Mouse (Mus musculus) cerebellum, adult 11 months (tissue): ENCODE data around the gene Mgat5b.

Source experiments
- DNase-seq: peaks from one replicate; pipeline ENCODE4 v3.0.0; 2022

Mgat5b gene

DNA sequence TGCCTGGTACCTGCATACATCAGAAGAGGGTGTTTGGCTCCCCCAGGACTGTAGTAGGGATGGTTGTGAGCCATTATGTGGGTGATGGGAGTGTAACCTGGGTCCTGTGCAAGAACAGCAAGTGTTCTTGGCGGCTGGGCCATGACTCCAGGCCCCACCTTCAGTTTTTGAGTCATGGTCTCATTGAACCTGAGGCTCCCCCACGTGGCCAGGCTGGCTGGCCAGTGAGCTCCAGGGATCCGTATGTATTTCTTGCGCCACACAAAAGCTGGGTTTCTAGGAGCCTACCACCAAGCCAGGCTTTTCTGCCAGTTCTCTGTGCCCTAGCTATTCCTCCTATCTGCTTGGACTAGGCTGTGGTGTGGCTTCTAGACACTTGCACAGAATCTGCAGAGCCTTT lies 63.9 kb downstream of the Mgat5b start:
- no peak for DNase-seq

DNA sequence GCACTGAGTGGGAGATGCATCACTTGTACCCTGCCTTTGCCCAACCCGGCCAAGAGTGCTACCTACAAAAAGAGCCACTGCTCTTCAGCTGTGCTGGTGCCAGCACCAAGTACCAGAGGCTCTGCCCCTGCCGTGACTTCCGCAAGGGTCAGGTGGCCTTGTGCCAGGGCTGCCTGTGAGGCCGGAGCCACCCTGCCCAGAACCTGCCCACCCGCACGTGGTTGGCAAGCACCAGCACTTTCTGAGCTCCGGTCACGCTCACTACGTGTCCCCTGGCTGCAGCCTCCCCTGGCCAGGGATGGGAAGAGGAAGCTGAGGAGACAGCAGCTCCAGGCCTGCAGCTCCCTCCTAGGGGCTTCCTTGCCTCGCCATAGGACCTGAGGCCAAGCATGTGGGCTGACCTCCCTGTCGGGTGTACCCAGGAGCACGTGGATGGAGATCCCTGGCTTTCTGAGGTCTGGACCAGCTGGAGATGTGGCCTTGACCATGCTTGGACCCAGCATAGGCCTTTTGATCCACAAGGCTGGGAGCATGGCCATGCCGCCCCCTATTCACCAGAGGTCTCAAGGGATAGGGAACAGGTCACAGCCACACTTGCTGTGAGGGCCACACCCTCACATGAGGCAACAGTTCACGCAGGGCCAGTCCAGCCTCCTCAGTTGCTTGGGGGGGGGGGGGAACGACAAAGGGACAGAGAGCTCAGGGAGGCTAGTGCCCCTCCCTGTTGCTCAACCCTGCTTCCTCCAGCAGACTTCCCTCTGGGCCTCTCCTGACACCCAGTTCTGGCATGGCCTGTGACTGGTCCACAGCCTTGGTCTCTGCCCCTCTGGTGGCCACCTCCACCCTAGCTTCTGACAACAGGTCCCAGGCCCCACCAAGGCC lies 67.1 kb downstream of the Mgat5b start:
- no peak for DNase-seq

DNA sequence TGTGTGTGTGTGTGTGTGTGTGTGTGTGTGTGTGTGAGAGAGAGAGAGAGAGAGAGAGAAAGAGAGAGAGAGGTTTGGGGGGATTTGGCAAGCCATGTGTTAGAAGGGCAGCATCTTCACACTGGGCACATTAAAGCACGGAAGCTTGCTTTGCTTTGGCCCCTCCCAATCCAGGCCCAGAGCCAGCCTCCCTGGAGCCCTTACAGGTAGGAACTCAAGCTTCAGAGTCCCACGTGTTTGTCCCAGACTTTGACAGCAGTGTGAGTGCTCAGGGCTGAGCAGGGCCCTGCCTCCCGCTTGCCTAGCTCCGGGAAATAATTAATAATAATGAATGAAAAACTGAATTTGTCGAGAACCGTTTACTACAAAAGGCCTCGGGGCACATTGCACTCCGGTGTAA lies 69.5 kb downstream of the Mgat5b start:
- DNase-seq: no peak

DNA sequence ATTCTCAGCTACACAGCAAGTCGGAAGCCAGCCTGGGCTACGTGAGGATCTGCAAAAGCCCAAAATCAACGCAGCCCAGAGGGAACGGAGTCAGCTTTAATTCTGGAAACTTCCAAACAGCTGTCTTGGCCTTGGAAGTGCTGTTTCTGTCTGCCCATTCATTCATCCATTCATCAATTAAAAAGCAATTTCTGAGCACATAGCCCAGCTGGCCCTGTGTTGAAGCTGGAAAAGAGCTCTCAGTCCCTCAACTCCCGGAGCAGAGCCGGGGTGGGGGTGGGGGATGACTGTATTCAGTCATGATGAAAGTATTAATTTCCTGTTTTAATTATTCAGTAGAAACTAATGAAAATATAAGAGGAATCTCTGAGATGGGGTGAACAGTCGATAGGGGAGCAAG lies 71.6 kb downstream of the Mgat5b start:
- DNase-seq: no peak

DNA sequence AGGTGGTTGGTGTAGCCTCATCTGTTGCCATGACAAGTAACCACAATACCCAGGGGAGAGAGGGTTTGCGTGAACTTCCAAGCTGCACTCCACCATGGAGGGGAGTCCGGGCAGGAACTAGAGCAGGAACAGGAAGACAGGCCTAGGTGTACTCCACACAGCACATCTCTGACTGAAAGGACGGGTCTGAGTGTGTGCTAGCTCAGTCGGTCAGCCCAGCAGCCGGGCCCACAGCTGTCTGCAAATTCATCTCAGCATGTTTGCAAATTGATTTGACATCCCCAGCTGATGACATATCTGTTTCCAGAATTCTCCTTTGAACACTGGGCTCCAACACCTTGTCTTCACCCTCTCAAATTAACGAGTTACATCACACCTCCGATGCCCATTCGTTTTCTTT lies 72.7 kb downstream of the Mgat5b start:
- DNase-seq: no peak

DNA sequence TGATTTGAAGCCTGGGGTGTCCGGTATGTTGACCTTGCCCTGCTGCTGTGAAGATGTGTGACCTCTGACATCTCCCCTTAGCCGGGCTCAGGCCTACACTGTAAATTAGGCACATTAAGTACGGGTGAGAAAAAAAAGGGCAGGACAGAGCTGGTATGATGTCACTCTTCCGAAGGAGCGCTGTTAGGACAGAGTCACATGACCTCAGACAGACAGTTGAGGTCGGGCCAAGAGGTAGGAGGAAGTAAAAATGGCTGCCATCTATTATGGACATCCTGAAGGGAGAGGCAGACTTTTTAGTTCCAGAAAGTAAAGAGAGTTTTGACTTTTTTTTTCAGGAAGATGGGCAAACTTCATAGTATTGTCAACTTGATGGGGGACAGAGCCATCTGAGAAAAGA lies 73.3 kb downstream of the Mgat5b start:
- DNase-seq: no peak

DNA sequence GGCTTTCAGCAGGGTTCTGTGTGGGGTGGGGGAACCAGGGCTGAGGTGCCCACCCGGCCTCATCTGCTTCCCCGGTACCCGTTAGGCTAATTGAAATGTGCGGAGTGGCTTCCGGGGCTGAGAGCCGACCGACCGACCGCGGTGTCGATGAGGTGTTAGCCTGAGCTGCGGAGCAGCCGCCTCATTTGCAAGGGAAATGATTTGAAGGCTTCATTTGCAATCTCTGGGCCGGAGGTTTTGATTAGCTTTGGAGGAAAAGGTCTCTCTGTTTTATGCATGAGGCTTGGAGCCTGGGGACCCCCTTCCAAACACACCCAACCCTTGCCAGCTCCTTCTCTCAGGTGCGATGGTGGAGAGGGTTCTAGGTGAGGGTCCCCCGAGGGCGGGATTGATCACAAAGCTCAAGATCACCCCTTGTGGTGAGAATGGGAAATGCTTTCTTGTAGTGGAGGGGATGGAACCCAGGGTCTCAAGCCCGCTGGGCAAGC lies 75.5 kb downstream of the Mgat5b start:
- peak; percentile 20 for DNase-seq

DNA sequence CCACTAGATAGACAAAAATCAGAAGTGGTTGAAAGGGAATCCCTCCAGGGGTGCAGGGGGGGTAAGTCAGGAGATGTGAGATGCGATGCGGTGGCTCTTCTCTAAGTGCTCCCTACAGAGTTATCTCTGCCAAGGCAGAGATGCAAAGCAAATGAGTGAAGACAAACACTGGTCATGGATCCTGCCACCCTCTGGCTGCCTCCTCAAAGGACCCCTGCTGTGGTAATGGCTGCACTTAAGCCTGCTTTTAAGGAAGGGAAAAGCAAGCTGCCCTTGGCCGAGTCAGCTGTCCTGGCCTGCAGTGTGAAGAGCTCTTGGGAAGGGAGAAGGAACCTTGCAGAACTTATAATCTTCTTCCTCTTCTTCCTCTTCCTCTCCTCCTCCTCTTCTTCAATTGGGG lies 78.3 kb downstream of the Mgat5b start:
- no peak for DNase-seq

DNA sequence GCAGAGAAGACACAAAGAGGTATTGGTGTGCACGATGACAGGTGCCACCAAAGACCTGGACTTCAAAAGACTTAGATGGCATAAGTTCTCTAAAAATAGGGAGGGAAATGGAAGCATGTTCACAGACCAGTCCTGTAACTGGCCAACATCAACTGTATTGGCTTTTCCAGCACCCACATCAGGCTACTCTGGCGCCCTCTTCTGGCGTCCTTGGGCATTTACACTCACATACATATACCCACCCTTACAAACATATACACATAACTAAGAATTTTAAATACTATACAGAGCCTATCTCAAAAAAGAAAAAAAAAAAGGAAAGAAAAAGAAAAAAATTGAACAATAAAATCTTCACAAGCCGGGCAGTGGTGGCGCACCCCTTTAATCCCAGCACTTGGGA lies 80.3 kb downstream of the Mgat5b start:
- no peak for DNase-seq

DNA sequence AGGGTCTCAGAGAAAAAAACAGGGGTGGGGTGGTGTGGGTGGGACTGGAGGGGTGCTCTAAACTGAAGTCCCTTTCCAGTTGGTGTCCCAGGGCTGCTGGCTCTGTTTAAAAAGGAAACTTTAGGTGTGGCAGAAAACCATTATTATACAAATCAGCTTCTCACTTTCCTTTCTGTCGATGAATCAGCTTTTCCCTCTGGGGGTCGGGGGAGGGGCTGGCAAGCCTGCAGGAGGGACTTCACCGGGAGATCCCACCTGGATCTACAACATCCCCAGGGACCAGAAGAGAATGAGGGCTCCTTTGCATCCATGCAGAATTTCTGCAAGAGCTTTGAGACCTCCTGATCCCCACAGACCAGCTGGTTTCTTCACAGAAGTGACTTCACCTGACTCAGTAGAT lies 81.6 kb downstream of the Mgat5b start:
- DNase-seq: no peak

DNA sequence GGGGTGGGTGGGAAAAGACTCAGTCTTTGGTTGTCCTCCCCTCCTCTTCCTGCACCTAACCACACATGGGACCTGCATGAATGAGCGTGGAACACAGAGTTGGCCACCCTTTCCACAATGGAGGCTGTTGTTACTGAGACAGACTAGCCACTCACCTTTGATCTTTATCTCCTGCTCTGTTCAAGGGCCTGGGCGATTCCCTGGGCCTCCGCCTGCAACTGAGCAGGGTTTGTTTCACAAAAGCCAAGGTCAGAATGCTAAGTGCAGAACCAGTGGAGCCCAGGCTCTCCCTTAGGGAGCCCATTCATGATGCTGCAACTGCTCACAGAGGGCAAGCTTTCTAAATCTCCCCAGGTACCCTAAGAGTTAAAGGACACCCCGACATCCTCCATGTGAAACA lies 83.1 kb downstream of the Mgat5b start:
- DNase-seq: no peak

DNA sequence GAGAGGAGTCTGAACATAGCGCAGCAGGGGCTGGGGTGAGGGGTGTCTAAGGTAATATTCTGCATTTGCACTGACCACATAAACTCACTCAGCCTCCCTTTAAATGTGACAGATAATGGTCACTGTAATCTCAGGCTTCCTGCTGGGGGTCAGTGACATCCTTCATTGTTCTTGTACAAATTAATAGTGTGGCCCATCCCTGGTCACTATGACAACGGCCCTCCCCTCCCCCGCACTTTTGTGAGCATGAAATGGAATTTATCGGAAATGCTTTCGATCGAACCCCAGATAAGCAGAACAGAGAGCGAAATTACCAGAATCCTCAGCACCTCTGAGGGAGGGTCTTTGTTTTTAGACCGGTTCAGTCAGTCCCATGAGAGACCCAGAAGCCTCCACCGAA lies 84.8 kb downstream of the Mgat5b start:
- no peak for DNase-seq

DNA sequence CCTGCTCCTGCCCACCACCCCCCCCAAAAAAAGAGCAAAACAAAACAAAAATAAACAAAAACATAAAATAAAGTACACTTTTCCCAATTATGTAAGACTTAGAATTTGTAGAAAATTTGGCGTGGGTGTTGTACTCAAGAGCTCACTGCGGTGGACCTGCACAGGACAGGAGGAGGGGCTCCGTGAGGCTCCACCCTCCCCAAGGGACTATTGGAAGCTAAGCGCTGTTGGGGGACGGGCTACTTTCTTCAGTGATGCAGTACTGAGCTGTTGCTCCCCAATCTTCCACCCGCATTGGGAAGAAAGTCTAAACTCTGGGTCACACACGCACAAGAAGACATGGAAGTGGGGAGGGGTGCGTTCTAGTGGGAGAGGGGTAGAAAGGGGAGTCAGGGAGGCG lies 85.6 kb downstream of the Mgat5b start:
- no peak for DNase-seq

DNA sequence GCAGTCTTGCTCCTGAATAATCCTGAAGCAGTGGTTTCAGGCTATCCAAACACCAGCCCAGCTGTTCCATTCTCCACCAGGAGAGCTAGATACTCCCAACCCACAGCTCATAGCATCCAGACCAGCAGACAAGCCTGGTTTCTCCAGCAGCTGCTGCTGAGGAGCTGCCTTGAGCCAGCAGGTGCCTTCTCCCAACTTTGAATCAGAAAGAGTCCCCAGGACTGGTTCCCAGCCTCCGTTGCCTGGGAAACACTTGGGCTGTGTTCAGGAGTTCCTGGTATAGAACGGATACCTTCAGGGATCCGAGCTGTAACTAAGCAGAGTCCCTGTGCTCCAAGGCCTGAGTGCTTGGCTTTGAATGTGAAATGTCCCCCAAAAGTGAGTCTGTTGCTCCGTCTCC lies 98.8 kb downstream of the Mgat5b start:
- no peak for DNase-seq

DNA sequence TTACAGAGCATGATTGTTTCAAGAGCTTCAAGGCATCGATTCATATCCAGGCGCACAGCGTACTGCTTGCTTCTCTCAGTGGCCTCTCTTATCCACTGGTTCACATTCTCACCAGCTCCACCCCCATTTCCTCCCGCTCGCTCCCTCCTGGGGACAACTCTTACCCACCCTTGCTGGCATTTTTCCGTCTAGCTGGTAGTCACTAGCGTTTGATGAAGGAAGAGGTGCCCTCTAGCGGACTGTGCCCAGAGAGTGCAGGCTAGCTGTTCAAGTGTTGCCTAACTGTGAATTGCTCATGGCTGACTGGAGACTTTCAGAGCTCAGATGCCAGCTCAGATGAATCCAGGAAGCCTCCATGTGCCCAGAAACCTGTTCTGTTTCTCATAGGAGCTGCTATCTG lies 99.7 kb downstream of the Mgat5b start:
- DNase-seq: peak; percentile 44

DNA sequence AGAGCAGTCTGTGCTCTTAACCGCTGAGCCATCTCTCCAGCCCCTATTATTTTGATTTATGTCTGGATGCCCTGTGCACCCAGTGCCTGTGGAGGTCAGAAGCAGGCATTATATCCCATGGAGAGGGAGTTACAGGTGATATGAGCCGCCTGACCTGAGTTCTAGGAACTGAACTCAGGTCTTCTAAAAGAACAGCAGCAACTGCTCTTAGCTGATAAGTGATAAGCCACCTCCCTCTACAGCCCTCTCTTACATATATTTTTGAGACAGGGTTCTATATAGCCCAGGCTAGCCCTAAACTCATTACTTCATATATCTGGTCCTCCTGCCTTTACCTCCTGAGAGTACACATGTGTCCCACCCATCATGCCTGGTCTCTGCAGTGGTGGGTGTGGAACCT lies 102.4 kb downstream of the Mgat5b start:
- DNase-seq: no peak

DNA sequence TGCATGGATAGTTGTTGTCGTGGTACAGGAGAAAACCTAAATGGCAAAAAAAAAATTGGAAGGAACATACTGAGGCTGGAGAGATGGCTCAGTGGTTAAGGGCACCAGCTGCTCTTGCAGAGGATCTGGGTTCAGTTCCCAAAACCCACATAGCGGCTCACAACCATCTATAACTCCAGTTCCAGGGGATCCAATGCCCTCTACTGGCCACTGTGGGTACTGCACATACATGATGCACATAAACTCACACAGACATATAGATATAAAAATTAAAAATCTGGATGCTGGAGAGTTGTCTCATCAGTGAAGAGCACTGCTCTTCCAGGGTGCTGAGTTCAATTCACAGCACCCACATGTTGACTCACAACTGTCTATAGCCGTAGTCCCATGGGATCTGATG lies 104.9 kb downstream of the Mgat5b start:
- no peak for DNase-seq

DNA sequence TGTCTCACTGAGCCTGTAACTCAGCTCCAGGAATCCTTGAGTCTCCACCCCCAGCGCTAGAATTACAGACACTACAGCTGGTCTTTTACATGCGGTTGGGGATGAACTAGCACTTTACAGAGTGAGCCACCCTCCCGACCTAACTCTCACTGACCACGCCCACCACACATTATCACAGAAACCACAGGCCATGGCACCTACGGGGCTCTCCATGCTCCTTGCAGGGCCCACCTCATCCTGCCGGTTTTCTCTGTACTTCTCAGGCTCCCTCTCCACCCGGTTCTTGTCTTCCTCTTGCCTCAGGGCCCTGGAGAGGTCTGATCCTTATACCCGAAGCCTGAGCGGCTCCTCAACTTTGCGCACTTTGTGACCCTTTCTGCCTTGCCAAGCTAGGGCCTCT lies 109.0 kb downstream of the Mgat5b start:
- DNase-seq: no peak

DNA sequence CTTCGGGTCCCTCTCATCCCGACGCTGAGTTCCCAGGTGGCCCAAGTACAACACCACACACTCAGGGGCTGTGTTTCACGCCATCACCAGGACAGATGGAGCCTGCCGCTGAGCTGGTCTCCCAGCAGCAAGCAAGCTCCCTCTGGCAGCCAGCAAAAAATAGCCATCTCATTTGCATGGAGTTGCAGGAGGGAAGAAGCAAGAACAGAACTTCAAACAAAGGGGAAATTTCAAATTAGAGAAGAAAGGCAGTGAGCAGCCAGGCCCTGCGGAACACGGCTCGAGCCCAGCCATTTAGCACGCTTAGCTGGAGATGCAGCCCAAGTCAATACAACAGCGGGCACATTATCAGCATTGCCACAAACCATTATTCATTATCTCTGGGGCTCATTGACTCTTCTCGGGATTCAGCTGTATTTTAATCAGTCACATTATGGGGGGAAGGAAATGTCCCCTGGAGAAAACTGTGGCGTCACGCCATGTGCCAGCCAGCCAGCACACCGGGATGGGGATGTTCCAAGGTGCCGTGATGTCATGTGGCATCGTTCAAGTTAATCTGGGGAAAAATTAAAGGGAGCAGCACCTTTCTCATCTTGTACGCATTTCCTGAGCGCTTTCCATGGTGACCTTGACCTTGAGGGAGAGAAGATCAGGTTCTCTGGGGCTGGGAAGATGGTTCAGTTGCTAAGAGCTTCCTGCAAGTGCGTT lies 110.4 kb downstream of the Mgat5b start:
- DNase-seq: no peak

DNA sequence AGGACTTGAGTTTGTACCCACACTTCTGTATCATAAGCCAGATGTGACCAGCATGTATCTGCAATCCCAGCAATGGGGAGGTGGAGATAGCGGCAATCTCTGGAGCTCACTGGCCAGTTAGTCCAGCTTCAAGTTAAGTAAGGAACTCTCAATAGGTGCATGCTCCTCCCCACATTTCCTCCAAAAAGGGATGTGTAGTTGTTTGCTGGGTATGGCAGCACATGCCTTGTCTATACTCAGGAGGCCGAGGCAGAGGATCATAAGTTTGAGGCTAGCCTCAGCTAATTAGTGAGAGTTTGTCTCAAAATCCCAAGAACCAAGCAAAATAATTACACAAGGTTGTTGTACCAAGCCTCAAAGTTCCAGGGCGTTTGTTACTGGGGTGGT lies 110.9 kb downstream of the Mgat5b start:
- no peak for DNase-seq

DNA sequence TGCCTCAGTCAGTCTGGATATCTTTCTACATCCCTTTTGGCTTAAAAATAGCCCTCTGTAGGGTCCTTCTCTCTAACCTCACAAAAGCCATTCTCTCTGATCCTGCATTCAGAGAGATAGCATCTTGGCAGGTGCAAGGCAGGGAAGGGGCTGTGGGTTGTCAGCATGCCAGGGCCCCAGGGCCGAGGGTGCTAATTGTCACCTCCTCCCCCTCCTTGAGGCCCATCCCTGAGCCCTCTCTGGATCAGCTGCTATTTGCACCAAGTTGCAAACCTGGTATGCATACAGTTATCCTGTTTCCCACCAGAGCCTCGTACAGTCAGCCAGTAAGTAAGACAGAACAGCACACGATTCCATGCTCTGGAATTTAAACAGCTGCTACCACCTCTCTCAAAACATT lies 111.4 kb downstream of the Mgat5b start:
- DNase-seq: no peak

DNA sequence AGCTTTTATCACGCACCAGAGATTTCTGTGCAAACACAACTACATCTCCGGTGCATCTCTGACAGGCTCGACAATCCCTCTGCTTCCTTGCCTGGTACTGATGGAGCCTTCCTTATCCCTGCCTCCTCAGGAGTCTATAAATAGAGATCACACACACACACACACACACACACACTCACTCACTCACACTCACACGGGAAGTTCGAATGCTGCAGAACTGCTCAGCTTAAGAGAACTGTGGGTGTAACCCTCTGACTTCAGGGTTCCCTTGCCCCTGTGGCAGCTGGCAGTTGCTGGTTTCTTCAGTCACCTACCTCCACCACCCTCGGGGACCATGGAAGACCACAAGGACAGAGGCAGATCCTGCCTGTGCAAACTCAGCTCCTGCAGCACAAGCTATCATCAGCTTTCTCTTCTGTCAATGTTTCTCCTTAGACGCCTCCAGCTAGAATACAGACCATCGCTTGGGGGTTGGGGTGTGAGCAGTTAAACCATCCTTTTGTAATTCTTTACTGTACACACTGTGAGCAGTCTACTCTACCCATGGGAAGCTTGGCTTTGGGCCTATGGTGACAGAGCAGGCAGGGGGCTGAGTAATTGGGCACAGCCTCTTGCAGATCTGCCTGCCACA lies 111.9 kb downstream of the Mgat5b start:
- DNase-seq: no peak

DNA sequence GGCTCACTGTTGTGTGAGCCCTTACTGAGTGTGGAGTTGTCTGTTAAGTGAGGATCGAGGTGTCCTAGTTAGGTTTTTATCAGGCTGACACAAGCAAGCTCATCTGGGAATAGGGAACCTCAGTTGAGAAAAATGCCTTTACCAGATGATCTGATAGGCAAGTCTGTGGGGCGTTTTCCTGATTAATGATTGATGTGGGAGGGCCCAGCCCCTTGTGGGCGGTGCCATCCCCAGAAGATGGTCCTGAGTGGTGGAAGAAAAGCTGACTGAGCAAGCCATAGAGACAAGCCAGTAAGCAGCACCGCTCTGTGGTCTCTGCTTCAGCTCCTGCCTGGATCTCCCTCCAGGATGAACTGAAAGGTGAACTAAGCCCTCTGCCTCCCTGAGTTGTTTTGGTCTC lies 112.6 kb downstream of the Mgat5b start:
- no peak for DNase-seq
